Mouse (Mus musculus): ENCODE measurements around the gene Ssmem1. TPM values are rescaled to one million over a fixed set of nuclear protein-coding genes. Genes with fewer than 3 reads are reported as not detected.
A peak's percentile ranks its signal among the peaks of the same experiment; 100 is the strongest.

The Ssmem1 gene
- 0.37 and 0.58 TPM in 2 replicates for total RNA-seq (2012; rRNA removed)

DNA sequence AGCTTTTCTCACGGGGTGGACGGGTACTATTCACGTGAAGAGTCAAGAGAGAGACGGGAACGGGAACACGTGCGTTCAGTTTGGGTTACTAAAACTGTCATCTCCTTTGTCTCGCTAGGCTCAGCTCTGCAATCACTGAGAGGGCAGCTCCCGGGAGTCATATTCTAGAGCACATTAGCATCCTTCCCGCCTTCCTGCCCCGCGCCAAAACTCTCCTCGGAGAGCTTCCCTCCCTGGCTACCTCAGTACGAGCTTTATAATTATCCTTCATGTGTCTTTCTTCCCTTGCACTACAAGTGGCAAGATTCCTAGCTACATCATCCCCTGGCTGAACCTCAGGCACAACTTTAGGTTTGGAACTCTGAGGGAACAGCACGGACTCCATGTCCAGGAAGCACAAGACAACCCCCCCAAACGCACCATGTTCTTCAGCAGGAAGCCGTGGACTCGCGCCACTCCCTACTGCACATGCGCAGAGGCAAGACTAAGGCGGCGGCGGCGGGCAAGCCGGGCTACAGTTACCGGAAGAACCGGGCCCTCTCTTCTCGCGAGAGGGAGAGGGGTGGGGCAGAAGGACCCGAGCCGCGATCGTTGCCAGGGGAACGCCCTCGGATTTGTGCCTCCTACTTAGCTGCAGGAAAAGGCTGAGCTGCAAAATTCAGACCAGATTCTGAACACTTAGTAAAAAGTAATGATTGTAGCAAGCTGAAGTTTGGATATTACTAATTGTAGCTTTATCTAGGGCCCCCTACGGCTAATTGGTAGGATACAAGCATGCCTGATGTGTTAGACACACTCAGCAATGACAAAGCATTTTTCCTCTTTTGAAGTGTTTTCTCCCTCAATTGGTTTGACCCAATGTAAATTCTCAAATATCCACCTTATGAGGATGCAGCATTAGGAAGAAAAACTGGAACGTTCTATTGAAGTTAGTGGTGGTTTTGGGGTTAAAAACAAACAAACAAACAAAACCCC, at the start of gene Ssmem1, which contains the start of gene Tmem209:
Ssmem1 (plus strand) TSS at position 585 of the 975 bp plus-strand sequence.
Tmem209 (minus strand) TSS at position 519 of the 975 bp plus-strand sequence.
- peak; percentile 97 for DNase-seq (ENCODE audit: low read depth, low spot score)
- Histone ChIP-seq H3K4me1 (ENCODE audit: control insufficient read depth in 2 of 2, insufficient read depth in 2 of 2, low read length in 2 of 2, poor library complexity in 1 of 2) (peaks cover 5 to 7% of the 10 kb centered on the region in 2 experiments; a peak in 3 of 4 replicates), H3K4me3 (ENCODE audit: insufficient read depth in 1 of 2, low read depth in 1 of 2, low read length in 2 of 2, poor library complexity in 1 of 2, severe bottlenecking in 1 of 2) (peak within 1 kb of the TSS; percentile 81 to 95), H3K9ac (ENCODE audit: insufficient read depth, low read depth, low read length, poor library complexity, severe bottlenecking) (peak within 1 kb of the TSS; percentile 99), H3K9me3 (ENCODE audit: control insufficient read depth, insufficient read depth, low read depth, low read length) (no peaks in the 10 kb centered on the region), H3K36me3 (ENCODE audit: control insufficient read depth, insufficient read depth, low read length, poor library complexity, severe bottlenecking) (peaks cover 12% of the 10 kb centered on the region), H3K27ac (ENCODE audit: insufficient read depth, low read depth, low read length, poor library complexity, severe bottlenecking) (peak within 1 kb of the TSS; percentile 91)
- in situ Hi-C loops (cut with MboI; ENCODE audit: low sequenced_read_pairs in 2 of 2, unreplicated experiment in 2 of 2) = no loop called here
- TF ChIP-seq HCFC1 (IDR thresholded peaks at IDR 0.05; ENCODE audit: borderline replicate concordance, insufficient read depth, low read length) (peak; percentile 49; the same call in 1 of the 2 replicates), ZC3H11A (IDR thresholded peaks at IDR 0.05; ENCODE audit: borderline replicate concordance, low read depth, low read length) (no peak), ZNF384 (IDR thresholded peaks at IDR 0.05; ENCODE audit: low read depth, low read length) (no peak), MAFK (IDR thresholded peaks at IDR 0.05; ENCODE audit: insufficient read depth, low read depth, low read length) (peak; percentile 78), CHD2 (IDR thresholded peaks at IDR 0.05; ENCODE audit: low read depth, low read length) (peak; percentile 99)

DNA sequence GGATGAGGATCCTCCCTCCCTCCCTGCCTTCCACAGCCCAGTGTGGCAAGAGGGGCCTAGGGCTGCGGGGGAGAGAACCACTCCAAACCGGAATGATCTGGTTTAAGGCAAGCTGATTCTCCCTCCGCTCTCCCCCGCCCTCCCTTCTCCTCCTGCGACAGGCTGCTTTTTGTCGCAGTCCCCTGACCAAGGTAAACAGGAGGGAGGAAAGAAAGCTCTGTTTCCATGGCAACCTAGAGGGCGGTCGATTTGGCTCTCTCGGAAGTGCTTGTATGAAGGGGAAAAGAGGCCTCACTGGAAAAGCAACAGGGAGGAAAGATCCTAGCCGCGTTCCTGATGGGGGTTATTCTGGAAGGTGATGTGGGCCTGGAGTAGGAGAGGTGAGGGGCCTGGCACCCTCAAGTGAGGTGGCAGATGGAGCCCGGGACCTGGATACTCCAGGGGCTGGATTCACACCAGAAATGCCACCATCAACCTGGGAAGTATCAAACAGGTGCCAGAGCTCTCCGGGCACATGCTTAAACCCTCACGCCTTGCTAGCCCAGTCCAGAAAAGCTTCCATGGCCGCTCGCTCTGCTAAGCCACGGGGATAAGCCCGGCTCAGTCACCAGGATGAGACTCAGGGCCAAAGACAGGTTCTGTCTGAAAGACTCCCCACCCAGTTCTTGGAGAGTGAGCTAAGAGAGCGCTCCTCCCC, 48.8 kb upstream of the Ssmem1 start:
- Histone ChIP-seq H3K4me1 (ENCODE audit: control insufficient read depth in 2 of 2, insufficient read depth in 2 of 2, low read length in 2 of 2, poor library complexity in 1 of 2) (peaks cover 2 to 23% of the 10 kb centered on the region in 2 experiments; a peak in 1 of 4 replicates), H3K9ac (ENCODE audit: insufficient read depth, low read depth, low read length, poor library complexity, severe bottlenecking) (peak overlapping the region; percentile 15; the same call in 1 of the 2 replicates), H3K4me3 (ENCODE audit: insufficient read depth in 1 of 2, low read depth in 1 of 2, low read length in 2 of 2, poor library complexity in 1 of 2, severe bottlenecking in 1 of 2) (peak overlapping the region; percentile 4 to 63; a peak in 2 of 4 replicates), H3K36me3 (ENCODE audit: control insufficient read depth, insufficient read depth, low read length, poor library complexity, severe bottlenecking) (no peaks in the 10 kb centered on the region), H3K9me3 (ENCODE audit: control insufficient read depth, insufficient read depth, low read depth, low read length) (no peaks in the 10 kb centered on the region), H3K27ac (ENCODE audit: insufficient read depth, low read depth, low read length, poor library complexity, severe bottlenecking) (peak overlapping the region; percentile 15; the same call in 1 of the 2 replicates)
- peak; percentile 96 for DNase-seq (ENCODE audit: low read depth, low spot score)
- in situ Hi-C loops (cut with MboI; ENCODE audit: low sequenced_read_pairs in 2 of 2, unreplicated experiment in 2 of 2) = no loop called here
- TF ChIP-seq MAFK (IDR thresholded peaks at IDR 0.05; ENCODE audit: insufficient read depth, low read depth, low read length) = no peak
- no peak for TF ChIP-seq ZC3H11A (IDR thresholded peaks at IDR 0.05; ENCODE audit: borderline replicate concordance, low read depth, low read length)
- no peak for TF ChIP-seq CHD2 (IDR thresholded peaks at IDR 0.05; ENCODE audit: low read depth, low read length)
- no peak for TF ChIP-seq ZNF384 (IDR thresholded peaks at IDR 0.05; ENCODE audit: low read depth, low read length)
- no peak for TF ChIP-seq HCFC1 (IDR thresholded peaks at IDR 0.05; ENCODE audit: borderline replicate concordance, insufficient read depth, low read length)

DNA sequence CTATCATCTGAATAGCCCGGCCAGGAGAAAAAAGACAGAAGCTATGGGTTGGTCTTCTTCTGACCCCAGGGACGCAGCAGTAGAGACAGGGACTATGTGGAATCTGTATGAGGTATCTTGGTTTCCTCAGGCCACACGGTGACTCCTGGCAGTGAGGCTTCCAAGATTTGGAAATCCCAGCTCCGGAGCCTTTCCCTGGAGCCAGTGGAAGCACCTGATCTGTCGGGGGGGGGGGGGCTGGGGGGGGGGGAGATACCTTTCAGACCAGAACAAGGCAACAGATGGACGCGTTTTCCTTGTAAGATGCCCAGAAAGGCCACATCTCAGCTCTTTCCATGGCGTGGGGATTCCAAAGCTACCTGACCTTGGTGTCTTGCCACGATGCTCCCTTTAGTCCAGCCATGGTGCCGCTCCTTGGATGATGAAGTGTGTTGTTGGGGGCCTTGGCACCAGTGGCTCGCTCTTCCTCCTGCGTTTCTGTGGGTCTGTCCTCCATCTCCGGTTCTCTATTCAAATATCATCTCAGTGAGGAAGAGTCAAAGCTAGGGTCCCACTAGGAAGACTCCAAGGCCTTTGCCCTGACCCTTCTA, 47.8 kb upstream of the Ssmem1 start:
- peaks cover 2 to 23% of the 10 kb centered on the region in 2 experiments; a peak in 1 of 4 replicates for H3K4me1 ChIP-seq (ENCODE audit: control insufficient read depth in 2 of 2, insufficient read depth in 2 of 2, low read length in 2 of 2, poor library complexity in 1 of 2)
- in situ Hi-C loops (cut with MboI; ENCODE audit: low sequenced_read_pairs in 2 of 2, unreplicated experiment in 2 of 2) = no loop called here
- no peak overlapping the region for H3K9ac ChIP-seq (ENCODE audit: insufficient read depth, low read depth, low read length, poor library complexity, severe bottlenecking)

DNA sequence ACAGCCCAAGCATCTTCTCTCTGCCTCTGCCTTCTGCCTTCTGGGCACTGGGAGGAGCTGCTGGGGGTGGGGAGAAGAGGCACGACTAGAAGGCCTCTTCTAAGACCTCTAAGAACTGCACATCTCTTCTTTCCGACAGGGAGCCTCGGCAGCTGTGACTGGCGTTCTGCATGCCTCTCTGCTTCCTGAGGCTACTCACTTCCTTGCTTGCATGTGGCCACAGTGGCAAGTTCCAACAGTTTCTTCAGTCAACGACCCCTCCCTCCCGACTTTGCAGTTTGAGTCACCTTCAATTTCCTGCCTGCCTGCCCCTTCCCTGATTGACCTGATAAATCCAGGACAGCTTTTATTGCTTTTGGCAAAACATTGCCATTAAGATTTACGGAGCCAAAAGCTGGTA, 46.8 kb upstream of the Ssmem1 start:
- Histone ChIP-seq H3K9me3 (ENCODE audit: control insufficient read depth, insufficient read depth, low read depth, low read length) (no peaks in the 10 kb centered on the region), H3K27ac (ENCODE audit: insufficient read depth, low read depth, low read length, poor library complexity, severe bottlenecking) (no peak overlapping the region), H3K36me3 (ENCODE audit: control insufficient read depth, insufficient read depth, low read length, poor library complexity, severe bottlenecking) (no peaks in the 10 kb centered on the region), H3K4me1 (ENCODE audit: control insufficient read depth in 2 of 2, insufficient read depth in 2 of 2, low read length in 2 of 2, poor library complexity in 1 of 2) (peaks cover 2 to 20% of the 10 kb centered on the region in 2 experiments; a peak in 1 of 4 replicates), H3K9ac (ENCODE audit: insufficient read depth, low read depth, low read length, poor library complexity, severe bottlenecking) (no peak overlapping the region), H3K4me3 (ENCODE audit: insufficient read depth in 1 of 2, low read depth in 1 of 2, low read length in 2 of 2, poor library complexity in 1 of 2, severe bottlenecking in 1 of 2) (no peak overlapping the region)
- in situ Hi-C loops (cut with MboI; ENCODE audit: low sequenced_read_pairs in 2 of 2, unreplicated experiment in 2 of 2) = no loop called here
- TF ChIP-seq HCFC1 (IDR thresholded peaks at IDR 0.05; ENCODE audit: borderline replicate concordance, insufficient read depth, low read length) (no peak), CHD2 (IDR thresholded peaks at IDR 0.05; ENCODE audit: low read depth, low read length) (no peak), MAFK (IDR thresholded peaks at IDR 0.05; ENCODE audit: insufficient read depth, low read depth, low read length) (no peak), ZC3H11A (IDR thresholded peaks at IDR 0.05; ENCODE audit: borderline replicate concordance, low read depth, low read length) (no peak), ZNF384 (IDR thresholded peaks at IDR 0.05; ENCODE audit: low read depth, low read length) (no peak)
- DNase-seq (ENCODE audit: low read depth, low spot score) = no peak

More for the DNA sequence above, 47.8 kb upstream of the Ssmem1 start:
- H3K4me3 ChIP-seq (ENCODE audit: insufficient read depth in 1 of 2, low read depth in 1 of 2, low read length in 2 of 2, poor library complexity in 1 of 2, severe bottlenecking in 1 of 2) = no peak overlapping the region
- no peaks in the 10 kb centered on the region for H3K36me3 ChIP-seq (ENCODE audit: control insufficient read depth, insufficient read depth, low read length, poor library complexity, severe bottlenecking)
- no peak for TF ChIP-seq CHD2 (IDR thresholded peaks at IDR 0.05; ENCODE audit: low read depth, low read length)
- TF ChIP-seq ZC3H11A (IDR thresholded peaks at IDR 0.05; ENCODE audit: borderline replicate concordance, low read depth, low read length) = no peak
- TF ChIP-seq HCFC1 (IDR thresholded peaks at IDR 0.05; ENCODE audit: borderline replicate concordance, insufficient read depth, low read length) = no peak
- no peak for TF ChIP-seq MAFK (IDR thresholded peaks at IDR 0.05; ENCODE audit: insufficient read depth, low read depth, low read length)
- TF ChIP-seq ZNF384 (IDR thresholded peaks at IDR 0.05; ENCODE audit: low read depth, low read length) = no peak
- DNase-seq (ENCODE audit: low read depth, low spot score) = no peak
- no peaks in the 10 kb centered on the region for H3K9me3 ChIP-seq (ENCODE audit: control insufficient read depth, insufficient read depth, low read depth, low read length)
- H3K27ac ChIP-seq (ENCODE audit: insufficient read depth, low read depth, low read length, poor library complexity, severe bottlenecking) = no peak overlapping the region

Data from ES-E14 (cell line).